Mouse (Mus musculus) megakaryocyte, embryonic 14.5 days (primary cell): Measurements from ENCODE around the gene Hells.

Experiments
- FLI1 ChIP-seq: IDR thresholded peaks from 2 replicates; pipeline ENCODE4 v1.6.1; 2012; ENCODE audit warnings: low read length, inconsistent platforms, mixed read lengths
- GATA1 ChIP-seq: IDR thresholded peaks from 3 replicates; pipeline ENCODE4 v1.6.1; 2012; ENCODE audit warnings: mixed read lengths, low read length, inconsistent platforms, borderline replicate concordance

DNA sequence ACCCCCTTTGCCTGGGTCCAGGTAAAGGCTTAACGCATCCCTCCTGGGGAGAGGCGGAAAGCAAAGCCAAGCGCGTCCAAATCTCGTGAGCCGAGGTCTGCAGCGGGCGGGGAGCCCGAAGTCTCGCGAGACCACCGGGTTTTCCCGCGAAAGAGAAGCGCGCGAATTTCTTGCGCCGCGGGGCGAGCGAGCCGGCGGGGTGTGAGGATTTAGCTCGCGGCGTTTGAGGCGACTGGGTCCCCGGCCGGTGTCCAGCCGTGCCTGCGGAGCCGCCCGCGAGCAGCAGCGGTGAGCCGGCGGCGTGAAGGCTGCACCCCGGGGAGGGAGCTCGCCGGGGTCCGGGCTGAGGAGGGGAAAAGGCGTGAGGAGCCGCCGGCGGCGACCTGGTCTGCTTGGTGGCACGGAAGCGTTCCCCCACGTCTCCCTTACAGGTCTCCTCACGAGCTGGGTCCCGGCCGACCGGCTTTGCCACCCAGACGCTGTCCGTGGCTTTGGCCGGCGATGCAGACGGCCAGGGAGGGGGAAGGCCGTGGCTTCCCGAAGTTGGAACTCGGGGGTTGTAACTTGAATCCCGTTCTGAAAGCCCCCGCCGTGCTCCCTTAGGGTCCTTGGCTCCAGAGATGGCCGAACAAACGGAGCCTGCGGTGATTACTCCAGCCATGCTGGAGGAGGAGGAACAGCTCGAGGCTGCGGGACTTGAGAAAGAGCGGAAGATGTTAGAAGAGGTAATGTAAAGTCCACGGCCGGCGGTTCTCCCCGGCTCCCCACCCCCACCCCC lies at the start of gene Hells:
- no peak; the same call in 1 of the 2 replicates for TF ChIP-seq FLI1
- TF ChIP-seq GATA1 = no peak
